Mouse (Mus musculus): ENCODE data around the gene 4930455H04Rik.

DNA sequence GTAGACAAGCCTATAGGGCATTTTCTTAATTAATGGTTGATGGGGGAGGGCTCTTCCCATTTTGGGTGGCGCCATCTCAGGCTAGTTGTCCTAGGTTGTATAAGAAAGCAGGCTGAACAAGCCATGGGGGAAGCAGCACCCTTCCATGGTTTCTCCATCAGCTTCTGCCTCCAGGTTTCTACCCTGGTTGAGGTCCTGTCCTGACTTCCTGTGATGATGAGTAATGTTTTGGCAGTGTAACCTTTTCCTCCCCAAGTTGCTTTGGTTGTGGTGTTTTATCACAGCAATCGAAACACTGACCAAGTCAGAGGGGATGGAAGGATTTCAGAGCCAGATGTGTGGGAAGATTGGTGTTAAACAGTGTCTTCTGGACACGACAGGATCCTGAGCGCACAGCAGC is 21.6 kb upstream of the 4930455H04Rik start:
- TF ChIP-seq GATA1 (IDR thresholded peaks at IDR 0.05; ENCODE audit: borderline replicate concordance, low read length) = no peak
- no peak for TF ChIP-seq FLI1 (IDR thresholded peaks at IDR 0.05; ENCODE audit: low read length)
